Mouse (Mus musculus): ENCODE data around the gene Cmtm4. TPM values are rescaled to one million over a fixed set of nuclear protein-coding genes. Genes with fewer than 3 reads are reported as not detected.

Cmtm4 gene
- polyA plus RNA-seq, 1 experiment: 25.6 TPM

GRCm38 (mm10) chr8:104348971-104349370 is 46.6 kb downstream of the Cmtm4 start:
- Histone ChIP-seq H3K4me3 (ENCODE audit: low read depth, low read length) (no peak overlapping the region), H3K4me1 (ENCODE audit: control insufficient read depth, insufficient read depth, insufficient read length, low read length) (no peaks in the 10 kb centered on the region; the same call in 1 of the 2 replicates), H3K27ac (ENCODE audit: insufficient read depth, low read depth, low read length) (no peak overlapping the region), H3K36me3 (ENCODE audit: control insufficient read depth, insufficient read depth, low read length) (peaks cover 6% of the 10 kb centered on the region; the same call in 1 of the 2 replicates), H3K27me3 (ENCODE audit: control insufficient read depth, insufficient read depth, low read length) (no peaks in the 10 kb centered on the region)
- no peak for TF ChIP-seq POLR2A (IDR thresholded peaks at IDR 0.05; ENCODE audit: low read depth, low read length)
- TF ChIP-seq CTCF (IDR thresholded peaks at IDR 0.05; ENCODE audit: extremely low read depth, insufficient read length, insufficient replicate concordance, low read depth, low read length): no peak
- 76% methylated on average over 5 of the region's 5 CpGs for WGBS

DNA sequence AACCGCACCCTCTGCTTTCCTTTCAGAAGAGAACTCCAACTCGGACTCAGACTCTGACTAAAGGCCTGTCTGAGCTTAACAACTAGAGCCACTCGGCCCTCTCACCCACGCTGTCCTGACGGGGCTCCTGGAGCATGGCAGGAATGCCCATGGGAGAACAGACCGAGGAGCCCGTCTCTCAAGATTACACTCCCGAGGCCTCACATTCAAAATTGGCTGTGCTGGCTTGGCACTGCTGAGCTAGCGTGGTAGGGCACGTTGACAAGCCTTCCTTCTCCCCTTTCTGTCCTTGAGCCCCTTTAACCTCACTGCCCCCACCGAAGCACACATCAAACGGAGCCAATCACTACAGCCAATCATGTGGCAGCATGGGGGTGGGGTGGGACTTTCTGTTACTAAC is 48.9 kb downstream of the Cmtm4 start:
- TF ChIP-seq POLR2A (IDR thresholded peaks at IDR 0.05; ENCODE audit: low read depth, low read length) (no peak), CTCF (IDR thresholded peaks at IDR 0.05; ENCODE audit: extremely low read depth, insufficient read length, insufficient replicate concordance, low read depth, low read length) (no peak)
- Histone ChIP-seq H3K4me3 (ENCODE audit: low read depth, low read length) (no peak overlapping the region), H3K36me3 (ENCODE audit: control insufficient read depth, insufficient read depth, low read length) (peaks cover 6% of the 10 kb centered on the region; the same call in 1 of the 2 replicates), H3K27me3 (ENCODE audit: control insufficient read depth, insufficient read depth, low read length) (no peaks in the 10 kb centered on the region), H3K4me1 (ENCODE audit: control insufficient read depth, insufficient read depth, insufficient read length, low read length) (no peaks in the 10 kb centered on the region; the same call in 1 of the 2 replicates), H3K27ac (ENCODE audit: insufficient read depth, low read depth, low read length) (no peak overlapping the region)
- 74% methylated on average over 12 of the region's 12 CpGs for WGBS

- 91% methylated on average over 5 of the region's 5 CpGs for WGBS
- Histone ChIP-seq H3K36me3 (ENCODE audit: control insufficient read depth, insufficient read depth, low read length) (peaks cover 6% of the 10 kb centered on the region; the same call in 1 of the 2 replicates), H3K4me3 (ENCODE audit: low read depth, low read length) (no peak overlapping the region), H3K27ac (ENCODE audit: insufficient read depth, low read depth, low read length) (no peak overlapping the region), H3K27me3 (ENCODE audit: control insufficient read depth, insufficient read depth, low read length) (no peaks in the 10 kb centered on the region; the same call in 1 of the 2 replicates), H3K4me1 (ENCODE audit: control insufficient read depth, insufficient read depth, insufficient read length, low read length) (peaks cover 4% of the 10 kb centered on the region; the same call in 1 of the 2 replicates)
- TF ChIP-seq POLR2A (IDR thresholded peaks at IDR 0.05; ENCODE audit: low read depth, low read length): no peak
- no peak for TF ChIP-seq CTCF (IDR thresholded peaks at IDR 0.05; ENCODE audit: extremely low read depth, insufficient read length, insufficient replicate concordance, low read depth, low read length)
Observed at GRCm38 (mm10) chr8:104344622-104345021, 51.0 kb downstream of the Cmtm4 start.

GRCm38 (mm10) chr8:104343957-104344356 is 51.6 kb downstream of the Cmtm4 start:
- H3K27me3 ChIP-seq (ENCODE audit: control insufficient read depth, insufficient read depth, low read length): no peaks in the 10 kb centered on the region; the same call in 1 of the 2 replicates
- no peak overlapping the region for H3K27ac ChIP-seq (ENCODE audit: insufficient read depth, low read depth, low read length)
- TF ChIP-seq POLR2A (IDR thresholded peaks at IDR 0.05; ENCODE audit: low read depth, low read length) (no peak), CTCF (IDR thresholded peaks at IDR 0.05; ENCODE audit: extremely low read depth, insufficient read length, insufficient replicate concordance, low read depth, low read length) (peak; percentile 91)
- H3K36me3 ChIP-seq (ENCODE audit: control insufficient read depth, insufficient read depth, low read length): peaks cover 6% of the 10 kb centered on the region; the same call in 1 of the 2 replicates
- H3K4me1 ChIP-seq (ENCODE audit: control insufficient read depth, insufficient read depth, insufficient read length, low read length): peaks cover 4% of the 10 kb centered on the region; the same call in 1 of the 2 replicates
- 9% methylated on average over 7 of the region's 7 CpGs for WGBS
- no peak overlapping the region for H3K4me3 ChIP-seq (ENCODE audit: low read depth, low read length)

DNA sequence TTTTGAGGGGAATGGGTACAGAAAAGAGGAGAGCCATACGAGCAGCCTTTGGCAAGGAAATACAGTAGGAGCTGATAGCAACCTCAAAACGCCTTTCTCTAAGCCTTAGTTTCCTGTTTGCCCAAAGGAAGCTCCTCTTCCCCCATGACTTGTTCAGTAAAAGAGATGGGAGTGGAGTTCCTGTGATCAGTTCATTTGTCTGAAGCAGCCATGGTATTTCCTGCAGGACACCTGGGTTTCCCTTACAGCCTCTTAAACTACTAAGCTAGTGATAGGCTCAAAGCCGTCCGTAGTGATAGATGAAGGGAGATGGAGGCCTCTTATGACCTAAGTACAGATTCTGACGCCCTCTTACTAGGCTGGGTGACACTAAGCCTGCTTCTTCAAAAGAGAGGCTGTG is 53.2 kb downstream of the Cmtm4 start:
- Histone ChIP-seq H3K27ac (ENCODE audit: insufficient read depth, low read depth, low read length) (no peak overlapping the region), H3K36me3 (ENCODE audit: control insufficient read depth, insufficient read depth, low read length) (0 out of 2 replicates have a peak, but pooled peaks cover 2% of the 10 kb centered on the region), H3K27me3 (ENCODE audit: control insufficient read depth, insufficient read depth, low read length) (no peaks in the 10 kb centered on the region; the same call in 1 of the 2 replicates), H3K4me3 (ENCODE audit: low read depth, low read length) (no peak overlapping the region), H3K4me1 (ENCODE audit: control insufficient read depth, insufficient read depth, insufficient read length, low read length) (peaks cover 4% of the 10 kb centered on the region; the same call in 1 of the 2 replicates)
- TF ChIP-seq POLR2A (IDR thresholded peaks at IDR 0.05; ENCODE audit: low read depth, low read length): no peak
- no peak for TF ChIP-seq CTCF (IDR thresholded peaks at IDR 0.05; ENCODE audit: extremely low read depth, insufficient read length, insufficient replicate concordance, low read depth, low read length)
- WGBS: 74% methylated on average over 5 of the region's 5 CpGs

DNA sequence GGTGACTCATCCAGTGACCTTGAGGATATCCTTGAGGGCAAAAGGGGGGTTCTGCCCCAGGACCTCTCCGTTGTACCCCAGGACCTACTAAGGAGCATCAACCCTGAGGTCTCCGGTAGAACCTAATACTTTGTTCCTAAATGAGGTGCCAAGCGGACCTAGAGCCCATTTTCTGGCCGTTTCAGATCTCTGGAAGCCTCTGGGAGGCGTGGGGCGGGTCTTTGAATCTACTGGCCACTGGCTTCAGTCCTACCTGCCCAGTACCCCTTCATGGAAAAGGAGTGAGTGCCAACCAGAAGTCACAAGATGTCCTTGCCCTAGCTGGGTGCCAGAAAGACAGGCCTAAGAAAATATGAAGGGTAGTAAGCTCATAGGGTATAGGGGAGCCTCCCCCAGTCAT is 53.9 kb downstream of the Cmtm4 start:
- H3K27me3 ChIP-seq (ENCODE audit: control insufficient read depth, insufficient read depth, low read length): no peaks in the 10 kb centered on the region; the same call in 1 of the 2 replicates
- peaks cover 4% of the 10 kb centered on the region; the same call in 1 of the 2 replicates for H3K4me1 ChIP-seq (ENCODE audit: control insufficient read depth, insufficient read depth, insufficient read length, low read length)
- H3K36me3 ChIP-seq (ENCODE audit: control insufficient read depth, insufficient read depth, low read length): 0 out of 2 replicates have a peak, but pooled peaks cover 2% of the 10 kb centered on the region
- no peak overlapping the region for H3K27ac ChIP-seq (ENCODE audit: insufficient read depth, low read depth, low read length)
- TF ChIP-seq CTCF (IDR thresholded peaks at IDR 0.05; ENCODE audit: extremely low read depth, insufficient read length, insufficient replicate concordance, low read depth, low read length) (no peak), POLR2A (IDR thresholded peaks at IDR 0.05; ENCODE audit: low read depth, low read length) (no peak)
- WGBS: 49% methylated on average over 6 of the region's 6 CpGs
- H3K4me3 ChIP-seq (ENCODE audit: low read depth, low read length): no peak overlapping the region

DNA sequence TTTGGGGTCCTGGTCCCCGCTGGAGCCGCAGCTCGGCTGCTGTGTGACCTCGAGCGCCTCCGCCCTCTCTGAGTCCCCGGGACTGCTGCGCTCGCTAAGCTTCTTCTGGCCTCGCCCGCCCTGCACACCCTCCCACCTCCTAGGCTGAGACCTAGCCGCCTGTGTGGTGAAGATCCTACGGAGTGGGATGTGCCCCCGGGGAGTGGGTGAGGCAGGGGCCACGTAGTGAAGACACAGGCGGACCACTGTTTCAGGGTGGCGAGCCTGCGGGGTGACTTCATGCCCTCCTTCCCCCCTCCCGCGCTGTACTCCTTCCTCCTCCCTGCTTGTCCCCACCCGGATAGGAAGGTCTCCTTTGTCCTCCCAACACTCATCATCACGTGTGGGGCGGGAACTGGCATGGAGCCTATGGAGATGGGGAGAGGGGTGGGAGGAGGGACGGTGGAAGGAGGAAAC is 54.5 kb downstream of the Cmtm4 start:
- no peak for TF ChIP-seq CTCF (IDR thresholded peaks at IDR 0.05; ENCODE audit: extremely low read depth, insufficient read length, insufficient replicate concordance, low read depth, low read length)
- peak; percentile 37; the same call in 1 of the 2 replicates for TF ChIP-seq POLR2A (IDR thresholded peaks at IDR 0.05; ENCODE audit: low read depth, low read length)
- 2% methylated on average over 24 of the region's 24 CpGs for WGBS
- Histone ChIP-seq H3K27me3 (ENCODE audit: control insufficient read depth, insufficient read depth, low read length) (no peaks in the 10 kb centered on the region; the same call in 1 of the 2 replicates), H3K4me3 (ENCODE audit: low read depth, low read length) (peak overlapping the region; percentile 69), H3K4me1 (ENCODE audit: control insufficient read depth, insufficient read depth, insufficient read length, low read length) (peaks cover 4% of the 10 kb centered on the region; the same call in 1 of the 2 replicates), H3K27ac (ENCODE audit: insufficient read depth, low read depth, low read length) (peak overlapping the region; percentile 2; the same call in 1 of the 2 replicates), H3K36me3 (ENCODE audit: control insufficient read depth, insufficient read depth, low read length) (no peaks in the 10 kb centered on the region)
